Mouse (Mus musculus): ENCODE results near the gene Gm1604a.
"Not testable (repeated sequence)": the region's sequence is repeated elsewhere in the genome, so short reads cannot be mapped to it uniquely, and the experiment has no call there.

The Gm1604a gene

GRCm38 (mm10) chr17:7068997-7069539, 43.7 kb downstream of the Gm1604a start:
- not testable (repeated sequence) for DNase-seq (ENCODE audit: low spot score)

- DNase-seq (ENCODE audit: low spot score), result not testable (repeated sequence)
Measured at GRCm38 (mm10) chr17:7069561-7070240, 44.3 kb downstream of the Gm1604a start.

GRCm38 (mm10) chr17:7074494-7074893, 49.1 kb downstream of the Gm1604a start:
- DNase-seq (ENCODE audit: low spot score), result not testable (repeated sequence)

- DNase-seq (ENCODE audit: low spot score), result not testable (repeated sequence)
Measured at GRCm38 (mm10) chr17:7075519-7075918, 50.2 kb downstream of the Gm1604a start.

GRCm38 (mm10) chr17:7079558-7079957, 54.2 kb downstream of the Gm1604a start:
- DNase-seq (ENCODE audit: low spot score), result not testable (repeated sequence)

DNA sequence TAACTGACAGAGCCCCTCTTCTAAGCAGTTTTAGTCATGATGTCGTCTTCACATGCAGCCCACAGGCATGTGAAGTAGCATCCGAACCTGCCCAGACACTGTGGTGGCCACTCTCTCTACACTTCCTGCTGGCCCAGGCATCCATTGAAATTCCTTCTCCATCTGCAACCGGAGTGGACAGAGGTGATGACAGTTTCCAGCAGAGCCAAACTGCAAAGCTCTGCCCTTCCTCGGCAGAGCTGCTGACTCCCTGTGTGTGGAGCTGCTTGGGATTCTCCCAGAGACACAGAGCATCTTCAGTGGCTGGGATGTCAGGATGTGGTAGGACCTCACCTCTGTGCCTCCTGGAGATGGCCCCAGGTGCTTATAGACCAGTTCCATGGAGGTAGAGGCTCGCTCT, 59.2 kb downstream of the Gm1604a start:
- not testable (repeated sequence) for DNase-seq (ENCODE audit: low spot score)

GRCm38 (mm10) chr17:7085469-7086168, 60.3 kb downstream of the Gm1604a start:
- DNase-seq (ENCODE audit: low spot score), result not testable (repeated sequence)

DNA sequence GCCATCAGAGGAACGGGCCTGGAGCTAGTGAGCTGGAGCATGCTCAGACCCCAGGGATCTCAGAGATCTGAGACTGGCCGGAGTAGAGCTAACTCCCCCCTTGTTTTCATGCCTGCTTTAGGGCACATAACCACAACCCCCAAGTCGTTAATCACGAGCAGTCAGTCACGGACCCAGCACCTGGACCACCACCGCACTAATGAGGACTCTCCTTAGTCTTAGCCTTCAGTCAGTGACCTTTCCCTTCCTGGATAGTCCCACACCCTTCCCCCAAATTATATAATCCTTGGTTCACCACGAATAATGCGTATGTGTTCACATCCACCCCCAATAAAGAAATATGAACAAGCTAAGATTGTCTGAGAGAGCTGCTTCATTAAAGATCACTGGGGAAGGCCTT, 61.5 kb downstream of the Gm1604a start:
- DNase-seq (ENCODE audit: low spot score), result not testable (repeated sequence)

DNA sequence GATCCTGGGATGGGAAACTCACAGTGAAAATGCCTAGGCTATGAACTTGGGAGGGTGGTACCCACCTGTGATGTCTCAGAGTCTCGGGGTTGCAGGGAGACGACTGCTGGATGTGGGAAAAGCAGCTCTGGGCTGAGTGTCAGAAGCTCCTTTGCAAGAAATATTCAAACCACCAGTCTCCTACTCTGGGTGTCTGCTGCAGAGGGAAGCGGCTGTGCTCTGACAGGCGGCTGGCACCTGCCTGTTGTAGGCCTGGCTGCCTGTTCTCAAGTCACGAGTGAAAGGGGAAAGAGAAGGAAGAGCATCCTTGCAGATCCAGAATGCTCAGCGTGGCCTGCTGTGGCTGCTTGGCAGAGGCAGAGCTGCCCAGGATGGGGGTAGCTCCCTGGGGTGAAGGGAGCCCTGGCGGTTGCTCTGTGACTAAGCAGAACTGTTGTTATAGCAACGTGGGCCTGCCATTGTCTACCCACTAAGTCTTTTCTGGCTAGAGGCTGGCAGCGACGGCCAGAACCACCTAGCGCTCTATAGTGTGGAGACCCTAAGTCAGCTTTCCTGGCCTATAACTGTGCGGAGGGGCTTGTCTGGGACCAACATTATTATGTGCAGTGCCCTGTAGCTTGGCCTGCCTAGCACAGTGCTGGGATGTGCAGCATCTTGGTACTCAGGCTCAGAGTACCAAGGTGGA, 72.6 kb downstream of the Gm1604a start:
- DNase-seq (ENCODE audit: low spot score), result not testable (repeated sequence)

- DNase-seq (ENCODE audit: low spot score), result not testable (repeated sequence)
Measured at GRCm38 (mm10) chr17:7099096-7099495, 73.7 kb downstream of the Gm1604a start.

DNA sequence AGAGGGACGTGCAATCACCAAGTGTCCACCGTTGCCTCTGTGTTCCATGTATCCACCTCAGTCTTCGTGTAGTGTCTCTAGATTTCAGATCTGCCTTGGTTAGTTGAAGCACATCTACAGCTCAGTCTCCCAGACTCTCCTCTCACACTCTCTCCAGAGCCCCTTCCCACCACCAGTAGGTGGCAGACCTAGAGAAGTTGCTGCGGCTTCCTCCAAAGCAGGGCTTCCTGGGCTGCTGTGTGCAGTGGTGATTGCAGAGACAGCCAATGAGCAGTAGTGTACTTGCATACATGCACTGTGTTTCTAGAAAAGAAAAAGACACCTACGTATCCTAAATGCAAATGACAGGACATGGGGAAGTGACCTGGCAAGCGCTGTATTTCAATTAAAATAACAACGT, 77.6 kb downstream of the Gm1604a start:
- not testable (repeated sequence) for DNase-seq (ENCODE audit: low spot score)

GRCm38 (mm10) chr17:7111658-7112057, 86.3 kb downstream of the Gm1604a start:
- DNase-seq (ENCODE audit: low spot score), result not testable (repeated sequence)

GRCm38 (mm10) chr17:7116265-7116664, 90.9 kb downstream of the Gm1604a start:
- not testable (repeated sequence) for DNase-seq (ENCODE audit: low spot score)

DNA sequence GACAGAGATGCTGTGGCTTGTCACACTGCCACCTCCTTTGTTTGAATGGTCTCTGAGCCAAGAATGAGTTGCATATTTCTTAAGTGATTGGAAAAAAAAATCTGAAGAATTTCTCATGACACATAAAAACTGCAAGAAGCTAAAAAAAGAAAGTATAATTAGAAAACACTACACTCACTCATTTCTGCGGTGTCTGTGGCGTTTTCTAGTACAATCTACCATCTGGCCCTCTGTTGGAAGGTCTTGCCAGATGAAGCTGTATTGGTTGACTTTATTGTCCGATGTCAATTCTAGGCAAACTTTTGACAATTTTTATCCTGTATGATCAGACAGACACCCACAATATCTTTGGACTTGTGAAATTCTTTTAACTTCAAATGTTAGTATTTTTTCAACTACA, 95.5 kb downstream of the Gm1604a start:
- DNase-seq (ENCODE audit: low spot score), result not testable (repeated sequence)

GRCm38 (mm10) chr17:7122554-7122953, 97.2 kb downstream of the Gm1604a start:
- DNase-seq (ENCODE audit: low spot score), result not testable (repeated sequence)

GRCm38 (mm10) chr17:7126475-7126874, 101.1 kb downstream of the Gm1604a start:
- DNase-seq (ENCODE audit: low spot score), result not testable (repeated sequence)

DNA sequence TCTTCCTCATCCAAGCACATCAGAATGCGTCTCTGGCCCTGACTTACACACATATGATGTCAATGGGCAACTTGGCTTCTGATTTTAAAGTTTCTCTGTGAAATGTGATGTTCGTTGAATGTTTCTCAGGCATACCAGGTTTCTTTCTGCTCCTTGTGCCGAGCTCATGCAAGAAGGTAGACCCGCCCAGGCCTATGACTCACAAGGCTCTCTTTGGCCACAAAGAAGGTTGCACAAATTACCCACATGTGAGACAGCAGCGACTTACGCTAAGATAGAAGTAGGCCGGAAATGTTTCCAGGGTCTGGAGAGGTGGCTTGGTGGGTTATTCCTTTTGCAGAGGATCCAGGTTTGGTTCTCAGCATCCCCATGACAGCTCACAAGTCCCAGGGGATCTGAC, 108.6 kb downstream of the Gm1604a start:
- DNase-seq (ENCODE audit: low spot score), result not testable (repeated sequence)

- DNase-seq (ENCODE audit: low spot score), result not testable (repeated sequence)
Measured at GRCm38 (mm10) chr17:7135277-7135676, 109.9 kb downstream of the Gm1604a start.
